Mouse (Mus musculus): ENCODE data around the gene Fkbp2.

Gene Fkbp2

GRCm38 (mm10) chr19:6980381-6981093 lies at the start of gene Fkbp2:
Fkbp2 (minus strand) TSS chr19:6980501.
- DNase-seq (ENCODE audit: low read depth) = peak; percentile 99

- no peak for DNase-seq (ENCODE audit: low read depth)
These were observed 49.2 kb upstream of the Fkbp2 start for GRCm38 (mm10) chr19:7029531-7029930.

- DNase-seq (ENCODE audit: low read depth) = peak; percentile 88
These were observed 39.9 kb upstream of the Fkbp2 start for GRCm38 (mm10) chr19:7020224-7020641.

- peak; percentile 88 for DNase-seq (ENCODE audit: low read depth)
These were observed 38.9 kb upstream of the Fkbp2 start, which contains the start of gene Fermt3 for GRCm38 (mm10) chr19:7019191-7019590. Fermt3 (minus strand) TSS chr19:7019469.

- DNase-seq (ENCODE audit: low read depth) = no peak
These were observed 38.2 kb upstream of the Fkbp2 start for GRCm38 (mm10) chr19:7018546-7018945.

- peak; percentile 79 for DNase-seq (ENCODE audit: low read depth)
These were observed 37.5 kb upstream of the Fkbp2 start for GRCm38 (mm10) chr19:7017541-7018457.

- no peak for DNase-seq (ENCODE audit: low read depth)
These were observed 34.3 kb upstream of the Fkbp2 start for GRCm38 (mm10) chr19:7014481-7015135.

GRCm38 (mm10) chr19:7013984-7014383 lies 33.7 kb upstream of the Fkbp2 start:
- DNase-seq (ENCODE audit: low read depth) = no peak

GRCm38 (mm10) chr19:7012426-7012825 lies 32.1 kb upstream of the Fkbp2 start:
- no peak for DNase-seq (ENCODE audit: low read depth)

GRCm38 (mm10) chr19:7006892-7007593 lies 26.7 kb upstream of the Fkbp2 start:
- DNase-seq (ENCODE audit: low read depth) = no peak

- no peak for DNase-seq (ENCODE audit: low read depth)
These were observed 19.2 kb upstream of the Fkbp2 start for GRCm38 (mm10) chr19:6999360-7000063.

- DNase-seq (ENCODE audit: low read depth) = no peak
These were observed 17.5 kb upstream of the Fkbp2 start for GRCm38 (mm10) chr19:6997721-6998290.

GRCm38 (mm10) chr19:6996006-6996405 lies 15.7 kb upstream of the Fkbp2 start, which contains the start of the genes Nudt22 and Trpt1:
Nudt22 (minus strand) TSS chr19:6996117.
Trpt1 (plus strand) TSS chr19:6996131.
- peak; percentile 73 for DNase-seq (ENCODE audit: low read depth)

GRCm38 (mm10) chr19:6995255-6995991 lies 15.1 kb upstream of the Fkbp2 start:
- no peak for DNase-seq (ENCODE audit: low read depth)

GRCm38 (mm10) chr19:6994489-6994888 lies 14.2 kb upstream of the Fkbp2 start:
- no peak for DNase-seq (ENCODE audit: low read depth)

- no peak for DNase-seq (ENCODE audit: low read depth)
These were observed 13.7 kb upstream of the Fkbp2 start for GRCm38 (mm10) chr19:6994002-6994401.

- DNase-seq (ENCODE audit: low read depth) = peak; percentile 28
These were observed 12.9 kb upstream of the Fkbp2 start for GRCm38 (mm10) chr19:6993011-6993770.

GRCm38 (mm10) chr19:6992011-6992858 lies 11.9 kb upstream of the Fkbp2 start, which contains the start of gene Dnajc4:
Dnajc4 (minus strand) TSS chr19:6992572.
- peak; percentile 96 for DNase-seq (ENCODE audit: low read depth)
